Mouse (Mus musculus): ENCODE measurements around the gene Olfr1140. TPM values are rescaled to one million over a fixed set of nuclear protein-coding genes. Genes with fewer than 3 reads are reported as not detected.

Olfr1140 gene
- total RNA-seq (2023): not detected

GRCm38 (mm10) chr2:87743452-87743851 lies at the start of gene Olfr1140:
Gene Olfr1140, plus strand, starts transcription at chr2:87743752.

GRCm38 (mm10) chr2:87693847-87694246 lies 49.7 kb upstream of the Olfr1140 start, which contains the start of gene Olfr1136:
Gene Olfr1136, minus strand, starts transcription at chr2:87693947.

GRCm38 (mm10) chr2:87713079-87713478 lies 30.5 kb upstream of the Olfr1140 start, which contains the start of gene Olfr1137:
Gene Olfr1137, minus strand, starts transcription at chr2:87713179.

GRCm38 (mm10) chr2:87739878-87740277 lies 3.7 kb upstream of the Olfr1140 start, which contains the start of gene Olfr1138:
Gene Olfr1138, minus strand, starts transcription at chr2:87739978.

GRCm38 (mm10) chr2:87753891-87754290 lies 10.3 kb downstream of the Olfr1140 start, which contains the start of gene Olfr1141:
Gene Olfr1141, minus strand, starts transcription at chr2:87753991.

GRCm38 (mm10) chr2:87779183-87779582 lies 35.6 kb downstream of the Olfr1140 start, which contains the start of gene Olfr152:
Gene Olfr152, plus strand, starts transcription at chr2:87779483.

Other genes starting within 250 kb of the Olfr1140 start
- not detected for gene Pramel7, start 246.7 kb upstream of the Olfr1140 start, total RNA-seq (2023)
- not detected for gene Pramel6, start 237.2 kb upstream of the Olfr1140 start, total RNA-seq (2023)
- gene Olfr153, start 212.0 kb upstream of the Olfr1140 start, total RNA-seq (2023): not detected
- gene Olfr1128, start 198.2 kb upstream of the Olfr1140 start, total RNA-seq (2023): not detected
- not detected for gene Olfr1129, start 169.8 kb upstream of the Olfr1140 start, total RNA-seq (2023)
- gene Olfr1130, start 137.5 kb upstream of the Olfr1140 start, total RNA-seq (2023): not detected
- gene Olfr1131, start 116.6 kb upstream of the Olfr1140 start, total RNA-seq (2023): not detected
- not detected for gene Olfr1132, start 106.2 kb upstream of the Olfr1140 start, total RNA-seq (2023)
- not detected for gene Olfr1133, start 96.4 kb upstream of the Olfr1140 start, total RNA-seq (2023)
- not detected for gene Olfr1134, start 85.3 kb upstream of the Olfr1140 start, total RNA-seq (2023)
- gene Olfr1135, start 70.1 kb upstream of the Olfr1140 start, total RNA-seq (2023): not detected
- gene Olfr1136, start 49.8 kb upstream of the Olfr1140 start, total RNA-seq (2023): not detected
- not detected for gene Olfr1137, start 30.6 kb upstream of the Olfr1140 start, total RNA-seq (2023)
- not detected for gene Olfr1138, start 3.8 kb upstream of the Olfr1140 start, total RNA-seq (2023)
- not detected for gene Olfr1141, start 10.2 kb downstream of the Olfr1140 start, total RNA-seq (2023)
- gene Olfr152, start 35.7 kb downstream of the Olfr1140 start, total RNA-seq (2023): not detected
- not detected for gene Olfr1143, start 56.8 kb downstream of the Olfr1140 start, total RNA-seq (2023)
- gene Olfr1145, start 66.1 kb downstream of the Olfr1140 start, total RNA-seq (2023): not detected
- gene Olfr1148, start 86.8 kb downstream of the Olfr1140 start, total RNA-seq (2023): not detected
- not detected for gene Olfr1150-ps1, start 100.2 kb downstream of the Olfr1140 start, total RNA-seq (2023)
- not detected for gene Olfr1151, start 112.1 kb downstream of the Olfr1140 start, total RNA-seq (2023)
- gene Olfr1152, start 122.7 kb downstream of the Olfr1140 start, total RNA-seq (2023): not detected
- gene Olfr1153, start 151.2 kb downstream of the Olfr1140 start, total RNA-seq (2023): not detected
- not detected for gene Olfr1154, start 161.4 kb downstream of the Olfr1140 start, total RNA-seq (2023)
- gene Olfr1155, start 201.4 kb downstream of the Olfr1140 start, total RNA-seq (2023): not detected
- not detected for gene Olfr1156, start 209.3 kb downstream of the Olfr1140 start, total RNA-seq (2023)
- gene Olfr1157, start 224.5 kb downstream of the Olfr1140 start, total RNA-seq (2023): not detected
- not detected for gene Olfr74, start 230.9 kb downstream of the Olfr1140 start, total RNA-seq (2023)
- gene Olfr1158, start 246.4 kb downstream of the Olfr1140 start, total RNA-seq (2023): not detected

All from neutrophil, adult 83 days (primary cell).